Mouse (Mus musculus) heart, postnatal 0 days (tissue): ENCODE results near the gene Nrp1.

Source experiments
- CTCF ChIP-seq: IDR thresholded peaks from 2 replicates; pipeline ENCODE4 v1.5.1; 2016; ENCODE audit warnings: antibody characterized with exemption, control low read depth, low read depth
- EP300 ChIP-seq: IDR thresholded peaks from 2 replicates; pipeline ENCODE4 v1.6.1; 2016; ENCODE audit warnings: antibody characterized with exemption, low read depth

DNA sequence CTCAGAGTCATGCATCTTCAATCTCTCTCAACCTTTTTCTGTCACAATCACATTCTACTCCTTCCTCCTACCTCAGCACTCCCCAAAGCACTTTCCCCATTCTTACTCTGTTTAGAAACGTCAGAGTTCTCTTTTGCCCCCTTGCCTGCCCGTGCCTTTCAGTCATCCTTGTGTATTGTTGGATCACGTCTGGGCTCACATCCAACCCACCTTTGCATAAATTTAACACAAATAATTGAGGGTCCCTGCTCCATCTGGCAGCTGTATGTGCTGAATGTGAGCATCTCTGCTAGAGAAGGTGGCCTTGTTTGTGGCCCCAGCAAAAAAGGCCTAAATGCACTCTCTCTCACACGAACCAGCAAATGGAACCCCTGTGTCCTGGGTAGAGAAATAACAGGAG is 16.9 kb downstream of the Nrp1 start:
- TF ChIP-seq CTCF (no peak), EP300 (no peak)
